Mouse (Mus musculus): ENCODE measurements at regions not wholly inside any gene's neighbourhood (a gene's known extent, or its start where the extent isn't known, plus 50 kb on each side); places are given as distances from the start of the nearest gene placed in this dataset.
"Not testable (repeated sequence)": the region's sequence is repeated elsewhere in the genome, so short reads cannot be mapped to it uniquely, and the experiment has no call there.

- no peak for DNase-seq
Measured at GRCm38 (mm10) chr13:69129056-69129620, 129.8 kb upstream of the Adcy2 start.

- peak in 1 of 2 experiments; percentile 16 for DNase-seq
Measured at GRCm38 (mm10) chr13:69127522-69127921, 128.2 kb upstream of the Adcy2 start.

- not testable (repeated sequence) for DNase-seq
Measured at GRCm38 (mm10) chr13:69118743-69119142, 119.4 kb upstream of the Adcy2 start.

GRCm38 (mm10) chr13:69109168-69109567 lies 109.8 kb upstream of the Adcy2 start:
- no peak for DNase-seq

GRCm38 (mm10) chr13:69086613-69087012 lies 87.3 kb upstream of the Adcy2 start:
- DNase-seq = peak; percentile 72 to 78

GRCm38 (mm10) chr13:69070336-69070735 lies 71.0 kb upstream of the Adcy2 start:
- no peak for DNase-seq

- DNase-seq = no peak
Measured at GRCm38 (mm10) chr13:69069817-69070216, 70.5 kb upstream of the Adcy2 start.

- DNase-seq = no peak
Measured at GRCm38 (mm10) chr13:69066636-69067035, 67.3 kb upstream of the Adcy2 start.

GRCm38 (mm10) chr13:69065285-69065684 lies 65.9 kb upstream of the Adcy2 start:
- DNase-seq = no peak

- DNase-seq = no peak
Measured at GRCm38 (mm10) chr13:69062692-69063233, 63.4 kb upstream of the Adcy2 start.

- DNase-seq = no peak
Measured at GRCm38 (mm10) chr13:69061436-69061835, 62.1 kb upstream of the Adcy2 start.
